ENCODE assay signal across 8 mouse cellular contexts in the genomic region with DNA sequence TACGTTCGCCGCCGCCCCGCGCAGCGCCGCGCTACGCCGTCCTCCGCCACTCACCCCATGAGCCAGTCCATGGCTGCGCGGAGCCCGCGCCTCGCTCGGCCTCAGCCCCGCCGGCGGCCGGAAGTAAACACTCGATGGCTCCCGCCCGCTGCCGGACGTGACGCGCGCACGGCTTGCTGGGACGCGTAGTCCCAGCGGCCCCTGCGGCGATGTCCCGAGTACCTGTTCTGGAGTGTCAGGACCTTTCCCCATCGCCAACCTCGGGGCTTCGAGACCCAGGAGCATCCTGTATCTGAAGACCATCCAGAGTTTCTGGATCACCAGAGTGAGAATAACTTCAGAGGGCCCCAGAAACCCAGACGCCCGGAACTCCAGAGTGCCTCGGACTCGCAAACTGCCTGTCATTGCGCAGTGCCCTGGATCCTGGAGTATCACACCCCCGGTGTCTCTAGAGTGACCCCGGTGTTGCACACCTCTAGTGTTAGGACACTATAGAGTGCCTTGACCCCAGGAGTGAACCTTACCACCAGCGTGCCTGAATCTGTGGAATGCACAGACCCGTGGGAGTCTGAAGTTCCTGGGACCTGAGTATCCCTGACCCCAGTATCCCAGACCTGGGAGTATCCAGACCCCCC. TPM values are rescaled to one million over a fixed set of nuclear protein-coding genes. Genes with fewer than 3 reads are reported as not detected.
DNase-seq lines count a peak whose midpoint lies in the region; ATAC-seq and TF ChIP-seq lines count a peak whose summit lies in the region.

A gene (minus strand): TSS at position 135 of the 635 bp plus-strand sequence.

- peak; percentile 88 for DNase-seq in NIH3T3 (ENCODE audit: low read depth)
- peak; percentile 90 to 95 for DNase-seq in cerebellum, postnatal 14 days
- peak; percentile 69 to 82 for DNase-seq in frontal cortex, postnatal 14 days (ENCODE audit: low spot score in 2 of 2)
- peak; percentile 81 to 89 for DNase-seq in layer of hippocampus, postnatal 10 days (ENCODE audit: low spot score in 2 of 2)
- peak; percentile 94 for DNase-seq in lung, postnatal 0 days (ENCODE audit: low spot score)
- peak; percentile 65 for DNase-seq in ovary, postnatal 10 days (ENCODE audit: low spot score)
- peak; percentile 89 for DNase-seq in thymus, postnatal 0 days (ENCODE audit: low spot score)

- no peak for TF ChIP-seq CTCF in lung, postnatal 0 days (IDR thresholded peaks at IDR 0.05)

- H3K9me3 ChIP-seq in hindbrain, embryonic 12.5 days (replicated peaks), result no peaks in the 10 kb centered on the region
- H3K9me3 ChIP-seq in lung, postnatal 0 days (ENCODE audit: low read length), result no peaks in the 10 kb centered on the region

- TF ChIP-seq EP300 in lung, postnatal 0 days (IDR thresholded peaks at IDR 0.05), result no peak

- H3K9ac ChIP-seq in hindbrain, embryonic 12.5 days, result peak within 1 kb of the TSS; percentile 93
- peak within 1 kb of the TSS; percentile 95 for H3K9ac ChIP-seq in lung, postnatal 0 days (replicated peaks; ENCODE audit: low read depth)

- H3K27ac ChIP-seq in hindbrain, embryonic 12.5 days, result peak within 1 kb of the TSS; percentile 68
- H3K27ac ChIP-seq in lung, postnatal 0 days (ENCODE audit: low read length), result peak within 1 kb of the TSS; percentile 93

- H3K4me2 ChIP-seq in hindbrain, embryonic 12.5 days (replicated peaks), result peak within 1 kb of the TSS; percentile 98
- peak within 1 kb of the TSS; percentile 76 for H3K4me2 ChIP-seq in lung, postnatal 0 days (replicated peaks; ENCODE audit: low read depth, low read length)

- ATAC-seq in hindbrain, embryonic 12.5 days (ENCODE audit: low FRiP score), result peak; percentile 93
- ATAC-seq in lung, postnatal 0 days, result peak; percentile 96

- WGBS in hindbrain, embryonic 12.5 days, result under 1% methylated on average over 49 of the region's 49 CpGs
- 1% methylated on average over 37 of the region's 49 CpGs for WGBS in lung, postnatal 0 days

- H3K4me1 ChIP-seq in hindbrain, embryonic 12.5 days, result peaks cover 19% of the 10 kb centered on the region
- H3K4me1 ChIP-seq in lung, postnatal 0 days (ENCODE audit: insufficient read depth, low read depth, low read length), result peaks cover 34% of the 10 kb centered on the region

- peaks cover 8% of the 10 kb centered on the region; the same call in 1 of the 2 replicates for H3K27me3 ChIP-seq in hindbrain, embryonic 12.5 days
- no peaks in the 10 kb centered on the region for H3K27me3 ChIP-seq in lung, postnatal 0 days (replicated peaks; ENCODE audit: insufficient read depth, low read length)

- peak within 1 kb of the TSS; percentile 95 for H3K4me3 ChIP-seq in hindbrain, embryonic 12.5 days
- peak within 1 kb of the TSS; percentile 89 for H3K4me3 ChIP-seq in lung, postnatal 0 days (ENCODE audit: low read depth, low read length)

- H3K36me3 ChIP-seq in hindbrain, embryonic 12.5 days, result peaks cover 8% of the 10 kb centered on the region; the same call in 1 of the 2 replicates
- no peaks in the 10 kb centered on the region for H3K36me3 ChIP-seq in lung, postnatal 0 days (ENCODE audit: insufficient read depth, low read length)

RNA-seq across cellular contexts. Expression of the gene that starts here (rescaled TPM):
- 48.0 and 48.8 TPM in 2 replicates for polyA plus RNA-seq in hindbrain, embryonic 12.5 days (2016; fragmentation: Nextera tagmentation; extraction: Ambion mirVana)
- total RNA-seq in layer of hippocampus, postnatal 10 days (2021), result 10 to 100 TPM; 20.5 to 20.9 TPM
- polyA plus RNA-seq in lung, postnatal 0 days (2015; fragmentation: Nextera tagmentation; extraction: Ambion mirVana), result 85.9 and 104 TPM in 2 replicates
- polyA plus RNA-seq in thymus, postnatal 0 days (2015; fragmentation: Nextera tagmentation; extraction: Ambion mirVana), result 92.2 and 93.5 TPM in 2 replicates

Comparison
In these comparisons a context has a peak if more than half of its experiments do, and no peak if none do; other contexts are left out.
1. Peak in every context shown above with its lines: DNase-seq, ATAC-seq, H3K4me3 ChIP-seq and H3K27ac ChIP-seq.